Mouse (Mus musculus) kidney, adult 8-10 months (tissue): ENCODE results near the gene Hmgb1.

Experiments
- DNase-seq, 2 experiments: peaks; one replicate each; pipeline ENCODE4 v3.0.0; 2022

Gene Hmgb1

GRCm38 (mm10) chr5:149052421-149053338 lies 131.6 kb downstream of the Hmgb1 start:
- DNase-seq, result peak; percentile 99

- DNase-seq, result peak; percentile 75 to 79
These were observed 132.5 kb downstream of the Hmgb1 start for GRCm38 (mm10) chr5:149051571-149052420.

- peak in 1 of 2 experiments; percentile 50 for DNase-seq
These were observed 133.1 kb downstream of the Hmgb1 start for GRCm38 (mm10) chr5:149051194-149051570.

GRCm38 (mm10) chr5:149050588-149051160 lies 133.6 kb downstream of the Hmgb1 start:
- DNase-seq, result no peak

GRCm38 (mm10) chr5:149049435-149049834 lies 134.9 kb downstream of the Hmgb1 start:
- no peak for DNase-seq

- no peak for DNase-seq
These were observed 135.3 kb downstream of the Hmgb1 start for GRCm38 (mm10) chr5:149048961-149049360.

- no peak for DNase-seq
These were observed 137.6 kb downstream of the Hmgb1 start for GRCm38 (mm10) chr5:149046650-149047049.

- no peak for DNase-seq
These were observed 138.7 kb downstream of the Hmgb1 start for GRCm38 (mm10) chr5:149045470-149046085.

GRCm38 (mm10) chr5:149045054-149045453 lies 139.2 kb downstream of the Hmgb1 start:
- no peak for DNase-seq

GRCm38 (mm10) chr5:149044067-149044466 lies 140.2 kb downstream of the Hmgb1 start:
- DNase-seq, result no peak

GRCm38 (mm10) chr5:149043240-149043639 lies 141.0 kb downstream of the Hmgb1 start:
- no peak for DNase-seq

GRCm38 (mm10) chr5:149039825-149040224 lies 144.5 kb downstream of the Hmgb1 start:
- DNase-seq, result peak in 1 of 2 experiments; percentile 53

GRCm38 (mm10) chr5:149037729-149038128 lies 146.6 kb downstream of the Hmgb1 start:
- peak; percentile 90 to 93 for DNase-seq

- no peak for DNase-seq
These were observed 147.4 kb downstream of the Hmgb1 start for GRCm38 (mm10) chr5:149036920-149037319.

- no peak for DNase-seq
These were observed 151.9 kb downstream of the Hmgb1 start for GRCm38 (mm10) chr5:149032438-149032837.

- peak; percentile 57 to 60 for DNase-seq
These were observed 153.0 kb downstream of the Hmgb1 start for GRCm38 (mm10) chr5:149031199-149031750.

- no peak for DNase-seq
These were observed 154.2 kb downstream of the Hmgb1 start for GRCm38 (mm10) chr5:149030103-149030502.

GRCm38 (mm10) chr5:149028394-149028793 lies 155.9 kb downstream of the Hmgb1 start:
- DNase-seq, result no peak

- DNase-seq, result no peak
These were observed 156.9 kb downstream of the Hmgb1 start for GRCm38 (mm10) chr5:149027389-149027788.

- DNase-seq, result peak; percentile 46 to 70
These were observed 163.2 kb downstream of the Hmgb1 start for GRCm38 (mm10) chr5:149021120-149021519.

- no peak for DNase-seq
These were observed 163.6 kb downstream of the Hmgb1 start for GRCm38 (mm10) chr5:149020681-149021062.

- DNase-seq, result no peak
These were observed 164.1 kb downstream of the Hmgb1 start for GRCm38 (mm10) chr5:149020059-149020680.
